Mouse (Mus musculus) midbrain, embryonic 10.5 days (tissue): ENCODE data around the gene Kif21a. TPM values are rescaled to one million over a fixed set of nuclear protein-coding genes. Genes with fewer than 3 reads are reported as not detected.

Experiments used
- DNase-seq: peaks from one replicate; pipeline ENCODE4 v3.0.0-alpha.2; 2017; ENCODE audit warnings: low spot score
- H3K27ac ChIP-seq: fragments of 300-500 bp; sonication (generic); replicated peaks from 2 replicates; pipeline ENCODE4 v1.5.1; 2016; ENCODE audit warnings: mild to moderate bottlenecking
- H3K27me3 ChIP-seq: fragments of 300-500 bp; sonication (generic); 2 replicates; pipeline ENCODE4 v1.6.1; 2016; ENCODE audit warnings: low read depth, mild to moderate bottlenecking; ENCODE audit not compliant: poor library complexity, severe bottlenecking
- H3K36me3 ChIP-seq: fragments of 300-500 bp; sonication (generic); 2 replicates; pipeline ENCODE4 v1.6.1; 2016; ENCODE audit warnings: mild to moderate bottlenecking, moderate library complexity
- H3K4me1 ChIP-seq: fragments of 300-500 bp; sonication (generic); 2 replicates; pipeline ENCODE4 v1.6.1; 2016
- H3K4me3 ChIP-seq: fragments of 300-500 bp; sonication (generic); 2 replicates; pipeline ENCODE4 v1.5.1; 2016; ENCODE audit warnings: mild to moderate bottlenecking, moderate library complexity
- H3K9me3 ChIP-seq: fragments of 300-500 bp; sonication (generic); replicated peaks from 2 replicates; pipeline ENCODE4 v1.6.1; 2016; ENCODE audit warnings: mild to moderate bottlenecking
- WGBS: fragments of 180-500 bp; shearing (Covaris S2); methylation state at CpG from one replicate; pipeline ENCODE4 v1.1.7; 2016; 5-methylcytosine and 5-hydroxymethylcytosine counted together
- polyA plus RNA-seq: library from polyadenylated mRNA; unstranded; fragments of >200 nt; fragmentation: Nextera tagmentation; extraction: Ambion mirVana; gene quantifications from 2 replicates; pipeline ENCODE4 v1.2.1, GENCODE M21; 2016

Kif21a gene
- polyA plus RNA-seq, 1 experiment from 2014 or later = 42.5 TPM

- H3K27ac ChIP-seq = peak overlapping the region; percentile 61
- DNase-seq = no peak
- 50% methylated on average over 13 of the region's 13 CpGs for WGBS
Measured at GRCm38 (mm10) chr15:90971914-90972767, 77.6 kb downstream of the Kif21a start.

GRCm38 (mm10) chr15:90963320-90963719 lies 86.4 kb downstream of the Kif21a start:
- Histone ChIP-seq H3K4me1 (no peaks in the 10 kb centered on the region), H3K36me3 (peaks cover 96% of the 10 kb centered on the region), H3K27me3 (no peaks in the 10 kb centered on the region), H3K9me3 (no peaks in the 10 kb centered on the region), H3K4me3 (no peak overlapping the region), H3K27ac (no peak overlapping the region)
- WGBS = 70% methylated on average over 2 of the region's 2 CpGs
- no peak for DNase-seq

More at GRCm38 (mm10) chr15:90971914-90972767, 77.6 kb downstream of the Kif21a start:
- H3K36me3 ChIP-seq = peaks cover 94% of the 10 kb centered on the region
- H3K4me1 ChIP-seq = peaks cover 19% of the 10 kb centered on the region
- H3K4me3 ChIP-seq = no peak overlapping the region
- no peaks in the 10 kb centered on the region for H3K27me3 ChIP-seq
- no peaks in the 10 kb centered on the region for H3K9me3 ChIP-seq

GRCm38 (mm10) chr15:90962548-90962947 lies 87.2 kb downstream of the Kif21a start:
- Histone ChIP-seq H3K4me3 (no peak overlapping the region), H3K36me3 (peaks cover 96% of the 10 kb centered on the region), H3K4me1 (no peaks in the 10 kb centered on the region), H3K27me3 (no peaks in the 10 kb centered on the region), H3K9me3 (no peaks in the 10 kb centered on the region), H3K27ac (no peak overlapping the region)
- DNase-seq = no peak
- 94% methylated on average over 4 of the region's 4 CpGs for WGBS

GRCm38 (mm10) chr15:90960831-90961554 lies 88.8 kb downstream of the Kif21a start:
- no peak for DNase-seq
- WGBS = 91% methylated on average over 8 of the region's 8 CpGs
- H3K4me3 ChIP-seq = no peak overlapping the region
- no peak overlapping the region for H3K27ac ChIP-seq
- H3K9me3 ChIP-seq = no peaks in the 10 kb centered on the region
- H3K36me3 ChIP-seq = peaks cover 96% of the 10 kb centered on the region
- no peaks in the 10 kb centered on the region for H3K27me3 ChIP-seq
- H3K4me1 ChIP-seq = no peaks in the 10 kb centered on the region

- Histone ChIP-seq H3K4me3 (no peak overlapping the region), H3K27me3 (no peaks in the 10 kb centered on the region), H3K9me3 (no peaks in the 10 kb centered on the region), H3K36me3 (peaks cover 87% of the 10 kb centered on the region), H3K4me1 (0 out of 2 replicates have a peak, but pooled peaks cover 3% of the 10 kb centered on the region), H3K27ac (no peak overlapping the region)
- DNase-seq = no peak
- 91% methylated on average over 6 of the region's 6 CpGs for whole genome bisulfite sequencing
Measured at GRCm38 (mm10) chr15:90951383-90951782, 98.4 kb downstream of the Kif21a start.

- no peak overlapping the region for H3K27ac ChIP-seq
- WGBS = 89% methylated on average over 1 of the region's 1 CpGs
- no peak overlapping the region for H3K4me3 ChIP-seq
- no peaks in the 10 kb centered on the region for H3K27me3 ChIP-seq
- H3K9me3 ChIP-seq = peaks cover 2% of the 10 kb centered on the region; the same call in 1 of the 2 replicates
- no peaks in the 10 kb centered on the region for H3K4me1 ChIP-seq
- DNase-seq = no peak
- H3K36me3 ChIP-seq = peaks cover 100% of the 10 kb centered on the region
Measured at GRCm38 (mm10) chr15:90938469-90938868, 111.3 kb downstream of the Kif21a start.

- Histone ChIP-seq H3K36me3 (peaks cover 81% of the 10 kb centered on the region), H3K4me3 (no peak overlapping the region), H3K27ac (no peak overlapping the region), H3K4me1 (no peaks in the 10 kb centered on the region), H3K27me3 (no peaks in the 10 kb centered on the region), H3K9me3 (no peaks in the 10 kb centered on the region)
- 91% methylated on average over 6 of the region's 6 CpGs for WGBS
- no peak for DNase-seq
Measured at GRCm38 (mm10) chr15:90935579-90935978, 114.2 kb downstream of the Kif21a start.

- H3K27me3 ChIP-seq = no peaks in the 10 kb centered on the region
- no peaks in the 10 kb centered on the region for H3K9me3 ChIP-seq
- H3K4me3 ChIP-seq = no peak overlapping the region
- H3K36me3 ChIP-seq = peaks cover 40% of the 10 kb centered on the region
- no peaks in the 10 kb centered on the region for H3K4me1 ChIP-seq
- WGBS = 78% methylated on average over 5 of the region's 5 CpGs
- DNase-seq = no peak
- H3K27ac ChIP-seq = no peak overlapping the region
Measured at GRCm38 (mm10) chr15:90931451-90931850, 118.3 kb downstream of the Kif21a start.

- Histone ChIP-seq H3K4me1 (no peaks in the 10 kb centered on the region), H3K27me3 (no peaks in the 10 kb centered on the region), H3K9me3 (no peaks in the 10 kb centered on the region), H3K27ac (no peak overlapping the region), H3K4me3 (no peak overlapping the region), H3K36me3 (peaks cover 16% of the 10 kb centered on the region)
- WGBS = 33% methylated on average over 1 of the region's 1 CpGs
- no peak for DNase-seq
Measured at GRCm38 (mm10) chr15:90929043-90929442, 120.7 kb downstream of the Kif21a start.

GRCm38 (mm10) chr15:90896480-90896879 lies 153.3 kb downstream of the Kif21a start:
- DNase-seq = no peak
- 88% methylated on average over 9 of the region's 9 CpGs for WGBS
- Histone ChIP-seq H3K9me3 (no peaks in the 10 kb centered on the region), H3K4me3 (no peak overlapping the region), H3K36me3 (no peaks in the 10 kb centered on the region), H3K4me1 (no peaks in the 10 kb centered on the region), H3K27me3 (no peaks in the 10 kb centered on the region), H3K27ac (no peak overlapping the region)

GRCm38 (mm10) chr15:90887466-90887865 lies 162.3 kb downstream of the Kif21a start:
- Histone ChIP-seq H3K4me3 (no peak overlapping the region), H3K9me3 (no peaks in the 10 kb centered on the region)

More at GRCm38 (mm10) chr15:90887466-90887865, 162.3 kb downstream of the Kif21a start:
- DNase-seq = no peak
- Histone ChIP-seq H3K4me1 (0 out of 2 replicates have a peak, but pooled peaks cover 3% of the 10 kb centered on the region), H3K36me3 (no peaks in the 10 kb centered on the region), H3K27me3 (no peaks in the 10 kb centered on the region), H3K27ac (no peak overlapping the region)
- WGBS = 83% methylated on average over 8 of the region's 8 CpGs
